Mouse (Mus musculus) thymus, adult 2 months (tissue): ENCODE measurements around the gene Tmem131. TPM values are rescaled to one million over a fixed set of nuclear protein-coding genes. Genes with fewer than 3 reads are reported as not detected.

Experiments used
- DNase-seq: peaks from one replicate; pipeline ENCODE4 v3.0.0; 2021
- H3K27ac ChIP-seq: fragments of 200-500 bp; 2 replicates; pipeline ENCODE4 v1.5.1; 2012; ENCODE audit warnings: low read length, control low read depth; ENCODE audit not compliant: control insufficient read depth, insufficient read depth
- H3K27me3 ChIP-seq: fragments of 200-500 bp; 2 replicates; pipeline ENCODE4 v1.6.1; 2012; ENCODE audit warnings: mild to moderate bottlenecking, low read length, moderate library complexity, mixed read lengths; ENCODE audit not compliant: control insufficient read depth, insufficient read depth
- H3K36me3 ChIP-seq: fragments of 200-500 bp; 2 replicates; pipeline ENCODE4 v1.6.1; 2012; ENCODE audit warnings: mild to moderate bottlenecking, low read length, moderate library complexity; ENCODE audit not compliant: control insufficient read depth, insufficient read depth
- H3K4me1 ChIP-seq: fragments of 200-500 bp; replicated peaks from 2 replicates; pipeline ENCODE4 v1.6.1; 2012; ENCODE audit warnings: low read length; ENCODE audit not compliant: control insufficient read depth, insufficient read depth
- H3K4me3 ChIP-seq: fragments of 200-500 bp; 2 replicates; pipeline ENCODE4 v1.5.1; 2012; ENCODE audit warnings: mild to moderate bottlenecking, low read length, control low read depth, moderate library complexity; ENCODE audit not compliant: control insufficient read depth, insufficient read depth
- CTCF ChIP-seq: fragments of 200-500 bp; IDR thresholded peaks from 2 replicates; pipeline ENCODE4 v1.5.1; 2012; ENCODE audit warnings: mild to moderate bottlenecking, control low read depth, low read length, moderate library complexity, borderline replicate concordance; ENCODE audit not compliant: control insufficient read depth, poor library complexity, insufficient read depth; ENCODE audit errors: extremely low read depth
- POLR2A ChIP-seq: fragments of 200-500 bp; IDR thresholded peaks from 2 replicates; pipeline ENCODE4 v1.6.1; 2012; ENCODE audit warnings: mild to moderate bottlenecking, low read length, control low read depth, moderate library complexity; ENCODE audit not compliant: control insufficient read depth, poor library complexity, insufficient read depth; ENCODE audit errors: extremely low read depth
- WGBS: fragments of 180-500 bp; shearing (Covaris S2); methylation state at CpG from one replicate; pipeline ENCODE4 v1.1.7; 2018; 5-methylcytosine and 5-hydroxymethylcytosine counted together
- polyA plus RNA-seq: library from polyadenylated mRNA; depleted of rRNA; stranded (reverse); fragments of >200 nt; gene quantifications from 2 replicates; pipeline ENCODE4 v1.2.3, GENCODE M21; 2012

The Tmem131 gene
- polyA plus RNA-seq, 1 experiment: 51.1 TPM

GRCm38 (mm10) chr1:36761568-36761967, 181.9 kb downstream of the Tmem131 start, which contains the start of gene Zap70:
TSS of gene Zap70 (plus strand) at chr1:36761798.
- peak within 1 kb of the TSS; percentile 84 for H3K4me3 ChIP-seq

GRCm38 (mm10) chr1:36761061-36761460, 182.4 kb downstream of the Tmem131 start:
- DNase-seq: no peak
- Histone ChIP-seq H3K36me3 (peaks cover 5% of the 10 kb centered on the region; the same call in 1 of the 2 replicates), H3K27ac (peak overlapping the region; percentile 79), H3K4me1 (peaks cover 52% of the 10 kb centered on the region), H3K27me3 (no peaks in the 10 kb centered on the region), H3K4me3 (no peak overlapping the region)
- TF ChIP-seq POLR2A (no peak), CTCF (no peak)
- 47% methylated on average over 8 of the region's 8 CpGs for WGBS

More at GRCm38 (mm10) chr1:36761568-36761967, 181.9 kb downstream of the Tmem131 start, which contains the start of gene Zap70:
- Histone ChIP-seq H3K27me3 (no peaks in the 10 kb centered on the region), H3K27ac (peak within 1 kb of the TSS; percentile 92), H3K36me3 (peaks cover 5% of the 10 kb centered on the region; the same call in 1 of the 2 replicates), H3K4me1 (peaks cover 57% of the 10 kb centered on the region)
- peak; percentile 80 for DNase-seq
- peak; percentile 46; the same call in 1 of the 2 replicates for TF ChIP-seq CTCF
- TF ChIP-seq POLR2A: 0 out of 2 replicates have a peak, but pooled peaks have one; percentile 61
- WGBS: 10% methylated on average over 11 of the region's 11 CpGs

- no peak overlapping the region for H3K4me3 ChIP-seq
- peaks cover 3% of the 10 kb centered on the region; the same call in 1 of the 2 replicates for H3K36me3 ChIP-seq
- H3K4me1 ChIP-seq: peaks cover 46% of the 10 kb centered on the region
- DNase-seq: no peak
- no peak for TF ChIP-seq CTCF
- TF ChIP-seq POLR2A: no peak
- H3K27me3 ChIP-seq: no peaks in the 10 kb centered on the region
- WGBS: 64% methylated on average over 9 of the region's 9 CpGs
- no peak overlapping the region; the same call in 1 of the 2 replicates for H3K27ac ChIP-seq
Observed at GRCm38 (mm10) chr1:36760401-36760800, 183.1 kb downstream of the Tmem131 start.

- peaks cover 35% of the 10 kb centered on the region for H3K4me1 ChIP-seq
- no peak for TF ChIP-seq POLR2A
- no peaks in the 10 kb centered on the region for H3K27me3 ChIP-seq
- no peaks in the 10 kb centered on the region for H3K36me3 ChIP-seq
- DNase-seq: no peak
- H3K27ac ChIP-seq: no peak overlapping the region
- WGBS: 90% methylated on average over 18 of the region's 18 CpGs
- H3K4me3 ChIP-seq: no peak overlapping the region
Observed at GRCm38 (mm10) chr1:36759076-36759475, 184.4 kb downstream of the Tmem131 start.

GRCm38 (mm10) chr1:36758553-36758952, 184.9 kb downstream of the Tmem131 start:
- peaks cover 30% of the 10 kb centered on the region for H3K4me1 ChIP-seq
- H3K27ac ChIP-seq: no peak overlapping the region
- no peaks in the 10 kb centered on the region for H3K36me3 ChIP-seq
- no peaks in the 10 kb centered on the region for H3K27me3 ChIP-seq
- 98% methylated on average over 9 of the region's 9 CpGs for WGBS
- no peak for TF ChIP-seq POLR2A
- no peak for TF ChIP-seq CTCF
- no peak overlapping the region for H3K4me3 ChIP-seq
- DNase-seq: no peak

GRCm38 (mm10) chr1:36753932-36754675, 189.4 kb downstream of the Tmem131 start:
- Histone ChIP-seq H3K27me3 (no peaks in the 10 kb centered on the region), H3K27ac (no peak overlapping the region), H3K36me3 (no peaks in the 10 kb centered on the region), H3K4me1 (0 out of 2 replicates have a peak, but pooled peaks cover 2% of the 10 kb centered on the region), H3K4me3 (no peak overlapping the region)
- DNase-seq: no peak
- 22% methylated on average over 6 of the region's 6 CpGs for WGBS
- no peak for TF ChIP-seq CTCF
- no peak for TF ChIP-seq POLR2A
